Mouse (Mus musculus) heart, postnatal 25 days (tissue): Measurements from ENCODE around the gene Olfr1423. TPM values are rescaled to one million over a fixed set of nuclear protein-coding genes. Genes with fewer than 3 reads are reported as not detected.
"Not testable (repeated sequence)": the region's sequence is repeated elsewhere in the genome, so short reads cannot be mapped to it uniquely, and the experiment has no call there.

Experiments used
- DNase-seq: peaks from one replicate; pipeline ENCODE4 v3.0.0; 2022; ENCODE audit warnings: low spot score
- intact Hi-C: fragments of 180-260 bp; cut with DNase I; formaldehyde crosslinking; loops from one replicate; pipeline ENCODE4 v1.15.1; 2025
- total RNA-seq, 2 experiments: library from RNA; stranded (reverse); gene quantifications; 2 replicates each; pipeline ENCODE4 v1.2.3; 2021

Gene Olfr1423
- not detected for total RNA-seq

GRCm38 (mm10) chr19:12041217-12041616 lies at the start of gene Olfr1423:
Gene Olfr1423 (minus strand): TSS chr19:12041317.
- intact Hi-C loops, result no loop called here
- no peak for DNase-seq

- intact Hi-C loops, DNase-seq: not testable (repeated sequence)
These were observed 36.5 kb upstream of the Olfr1423 start, which contains the start of gene Olfr1425 for GRCm38 (mm10) chr19:12077631-12078030. Gene Olfr1425 (minus strand): TSS chr19:12077731.

GRCm38 (mm10) chr19:12069546-12069945 lies 28.4 kb upstream of the Olfr1423 start:
- intact Hi-C loops, DNase-seq: not testable (repeated sequence)

GRCm38 (mm10) chr19:12067806-12068205 lies 26.7 kb upstream of the Olfr1423 start:
- intact Hi-C loops, DNase-seq: not testable (repeated sequence)

GRCm38 (mm10) chr19:12062582-12062981 lies 21.5 kb upstream of the Olfr1423 start, which contains the start of gene Olfr1424:
Gene Olfr1424 (minus strand): TSS chr19:12062682.
- intact Hi-C loops, DNase-seq: not testable (repeated sequence)

- intact Hi-C loops, result no loop called here
These were observed 2.0 kb upstream of the Olfr1423 start for GRCm38 (mm10) chr19:12043163-12043562.

GRCm38 (mm10) chr19:12037727-12038126 lies 3.4 kb downstream of the Olfr1423 start:
- DNase-seq, result no peak
- intact Hi-C loops, result no loop called here

More at GRCm38 (mm10) chr19:12043163-12043562, 2.0 kb upstream of the Olfr1423 start:
- DNase-seq, result no peak

- intact Hi-C loops, result no loop called here
These were observed 14.5 kb downstream of the Olfr1423 start for GRCm38 (mm10) chr19:12026606-12027005.

GRCm38 (mm10) chr19:12025333-12025732 lies 15.8 kb downstream of the Olfr1423 start:
- DNase-seq, result no peak
- intact Hi-C loops, result no loop called here

More at GRCm38 (mm10) chr19:12026606-12027005, 14.5 kb downstream of the Olfr1423 start:
- DNase-seq, result no peak

GRCm38 (mm10) chr19:12024149-12024548 lies 17.0 kb downstream of the Olfr1423 start:
- no peak for DNase-seq
- intact Hi-C loops, result no loop called here

- DNase-seq, result no peak
- intact Hi-C loops, result loop anchor here (10.0 kb wide), 1 partner anchor 779 kb away; the partner anchor contains the start of genes Lpxn and Zfp91
These were observed 24.9 kb downstream of the Olfr1423 start for GRCm38 (mm10) chr19:12016192-12016591.

GRCm38 (mm10) chr19:12015708-12016107 lies 25.4 kb downstream of the Olfr1423 start:
- intact Hi-C loops, result loop anchor here (10.0 kb wide), 1 partner anchor 779 kb away; the partner anchor contains the start of genes Lpxn and Zfp91
- no peak for DNase-seq

GRCm38 (mm10) chr19:12013228-12013627 lies 27.9 kb downstream of the Olfr1423 start:
- peak; percentile 48 for DNase-seq
- intact Hi-C loops, result loop anchor here (5.0 to 10.0 kb wide), 2 partner anchors 196 to 782 kb away; partner anchors contain the start of genes Lpxn, Stx3 and Zfp91

- DNase-seq, result no peak
- intact Hi-C loops, result loop anchor here (5.0 to 10.0 kb wide), 2 partner anchors 195 to 782 kb away; partner anchors contain the start of genes Lpxn, Stx3 and Zfp91
These were observed 28.5 kb downstream of the Olfr1423 start for GRCm38 (mm10) chr19:12012615-12013014.

- intact Hi-C loops, result loop anchor here (2.0 to 10.0 kb wide), 3 partner anchors 99 to 783 kb away; partner anchors contain the start of genes Lpxn, Patl1, Stx3 and Zfp91
- peak; percentile 75 for DNase-seq
These were observed 29.3 kb downstream of the Olfr1423 start for GRCm38 (mm10) chr19:12011560-12012556.

GRCm38 (mm10) chr19:12010916-12011559 lies 30.1 kb downstream of the Olfr1423 start:
- intact Hi-C loops, result loop anchor here (2.0 to 10.0 kb wide), 3 partner anchors 98 to 784 kb away; partner anchors contain the start of genes Lpxn, Patl1, Stx3 and Zfp91
- DNase-seq, result peak; percentile 42

- intact Hi-C loops, result loop anchor here (2.0 to 10.0 kb wide), 3 partner anchors 98 to 784 kb away; partner anchors contain the start of genes Lpxn, Patl1, Stx3 and Zfp91
- peak; percentile 38 for DNase-seq
These were observed 30.8 kb downstream of the Olfr1423 start for GRCm38 (mm10) chr19:12010281-12010771.

GRCm38 (mm10) chr19:12009501-12010280 lies 31.4 kb downstream of the Olfr1423 start:
- peak; percentile 38 for DNase-seq
- intact Hi-C loops, result loop anchor here (2.0 to 10.0 kb wide), 5 partner anchors 43 to 785 kb away; partner anchors contain the start of genes Lpxn, Patl1, Stx3 and Zfp91
